Mouse (Mus musculus) stomach, embryonic 16.5 days (tissue): ENCODE results near the gene Hdhd5. TPM values are rescaled to one million over a fixed set of nuclear protein-coding genes. Genes with fewer than 3 reads are reported as not detected.
A peak's percentile ranks its signal among the peaks of the same experiment; 100 is the strongest.

Experiments
- ATAC-seq: fragments of 200-750 bp; cut with Nextera tagmentation; 2 replicates; pipeline ENCODE4 v1.8.0; 2017; ENCODE audit warnings: moderate number of reproducible peaks, moderate TSS enrichment; ENCODE audit not compliant: insufficient read depth, low FRiP score
- H3K27ac ChIP-seq: fragments of 300-500 bp; sonication (generic); 2 replicates; pipeline ENCODE4 v1.5.1; 2014; ENCODE audit warnings: low read length
- H3K27me3 ChIP-seq: fragments of 300-500 bp; sonication (generic); 2 replicates; pipeline ENCODE4 v1.6.1; 2014; ENCODE audit warnings: low read length, control low read depth, mixed read lengths; ENCODE audit not compliant: control insufficient read depth, insufficient read depth
- H3K36me3 ChIP-seq: fragments of 300-500 bp; sonication (generic); 2 replicates; pipeline ENCODE4 v1.6.1; 2014; ENCODE audit warnings: low read length; ENCODE audit not compliant: control insufficient read depth, insufficient read depth
- H3K4me1 ChIP-seq: fragments of 300-500 bp; sonication (generic); 2 replicates; pipeline ENCODE4 v1.6.1; 2014; ENCODE audit warnings: low read length, control low read depth, mixed read lengths; ENCODE audit not compliant: control insufficient read depth, insufficient read depth
- H3K4me2 ChIP-seq: fragments of 300-500 bp; sonication (generic); 2 replicates; pipeline ENCODE4 v1.6.1; 2014; ENCODE audit warnings: low read depth, low read length, mixed read lengths
- H3K4me3 ChIP-seq: fragments of 300-500 bp; sonication (generic); replicated peaks from 2 replicates; pipeline ENCODE4 v1.5.1; 2014; ENCODE audit warnings: mild to moderate bottlenecking, low read length
- H3K9ac ChIP-seq: fragments of 300-500 bp; sonication (generic); 2 replicates; pipeline ENCODE4 v1.6.1; 2014; ENCODE audit warnings: low read length
- H3K9me3 ChIP-seq: fragments of 300-500 bp; sonication (generic); replicated peaks from 2 replicates; pipeline ENCODE4 v1.6.1; 2016; ENCODE audit warnings: low read length, control low read depth; ENCODE audit not compliant: control insufficient read depth
- WGBS: fragments of 180-500 bp; shearing (Covaris S2); extraction: QIAGEN DNeasy Blood & Tissue Kit; methylation state at CpG from one replicate; pipeline ENCODE4 v1.1.7; 2014; 5-methylcytosine and 5-hydroxymethylcytosine counted together
- polyA plus RNA-seq: library from polyadenylated mRNA; unstranded; fragments of >200 nt; fragmentation: Nextera tagmentation; extraction: Ambion mirVana; gene quantifications from 2 replicates; pipeline ENCODE4 v1.2.1, GENCODE M21; 2015

The Hdhd5 gene
- polyA plus RNA-seq, 1 experiment from 2014 or later, result 15.9 TPM

DNA sequence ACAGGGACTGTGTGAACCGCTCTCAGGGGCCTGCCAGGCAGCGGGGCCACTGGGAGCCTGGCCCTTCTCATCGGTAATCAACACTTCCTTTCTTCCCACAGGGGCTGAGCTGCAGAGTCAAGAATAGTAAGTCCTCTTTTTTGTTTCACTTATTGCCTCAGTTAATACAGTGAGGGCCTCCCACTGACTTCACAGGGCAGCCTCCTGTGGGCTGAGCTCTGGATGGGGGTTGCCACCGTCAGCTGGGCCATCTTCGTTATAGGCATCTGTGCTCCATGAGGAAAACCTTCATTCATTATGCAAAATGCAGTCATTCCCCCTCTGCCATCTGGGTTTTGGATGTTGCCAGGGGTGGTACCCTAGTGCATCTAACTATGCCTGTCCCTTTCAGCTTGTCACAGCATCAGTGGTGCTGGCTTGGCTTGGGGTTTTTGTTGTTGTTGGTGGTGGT is 59.1 kb downstream of the Hdhd5 start:
- H3K27me3 ChIP-seq, result no peaks in the 10 kb centered on the region
- WGBS, result 29% methylated on average over 5 of the region's 5 CpGs
- H3K4me2 ChIP-seq, result no peak overlapping the region
- H3K4me1 ChIP-seq, result no peaks in the 10 kb centered on the region
- H3K27ac ChIP-seq, result no peak overlapping the region
- no peak overlapping the region for H3K4me3 ChIP-seq
- ATAC-seq, result no peak
- H3K9ac ChIP-seq, result no peak overlapping the region
- no peaks in the 10 kb centered on the region for H3K36me3 ChIP-seq
- H3K9me3 ChIP-seq, result no peaks in the 10 kb centered on the region

GRCm38 (mm10) chr6:120470666-120471065 is 60.5 kb downstream of the Hdhd5 start:
- H3K4me3 ChIP-seq, result no peak overlapping the region
- no peaks in the 10 kb centered on the region for H3K9me3 ChIP-seq
- WGBS, result 67% methylated on average over 1 of the region's 1 CpGs
- H3K4me2 ChIP-seq, result no peak overlapping the region
- H3K4me1 ChIP-seq, result no peaks in the 10 kb centered on the region
- no peak overlapping the region for H3K27ac ChIP-seq
- no peaks in the 10 kb centered on the region for H3K27me3 ChIP-seq
- H3K36me3 ChIP-seq, result no peaks in the 10 kb centered on the region
- H3K9ac ChIP-seq, result no peak overlapping the region
- no peak for ATAC-seq

DNA sequence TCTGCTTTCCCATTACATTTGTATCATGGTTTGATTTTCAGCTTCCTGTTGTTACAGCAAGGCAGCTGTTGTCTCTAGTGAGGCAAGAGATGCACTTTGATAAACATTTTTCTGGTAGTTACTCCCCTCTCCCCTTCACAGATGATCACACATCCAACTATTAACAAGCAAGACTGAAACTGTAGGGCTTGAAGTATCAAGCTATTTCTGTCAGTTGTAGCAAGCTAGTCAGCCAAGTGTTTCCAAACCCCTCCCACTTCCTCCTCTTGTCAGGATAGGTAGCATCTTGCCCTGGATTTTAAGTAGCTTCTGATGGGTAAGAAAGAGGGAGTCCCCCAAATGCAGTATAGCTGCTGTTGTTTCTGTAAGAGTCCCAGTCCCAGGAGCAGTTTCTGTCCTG is 61.3 kb downstream of the Hdhd5 start:
- ATAC-seq, result no peak
- no peaks in the 10 kb centered on the region for H3K9me3 ChIP-seq

GRCm38 (mm10) chr6:120469268-120469667 is 61.9 kb downstream of the Hdhd5 start:
- Histone ChIP-seq H3K27me3 (0 out of 2 replicates have a peak, but pooled peaks cover 4% of the 10 kb centered on the region), H3K9me3 (no peaks in the 10 kb centered on the region), H3K9ac (no peak overlapping the region), H3K36me3 (no peaks in the 10 kb centered on the region), H3K4me2 (no peak overlapping the region), H3K27ac (no peak overlapping the region), H3K4me1 (no peaks in the 10 kb centered on the region), H3K4me3 (no peak overlapping the region)
- ATAC-seq, result no peak
- WGBS, result 71% methylated on average over 3 of the region's 3 CpGs

More for the DNA sequence above, 61.3 kb downstream of the Hdhd5 start:
- H3K27ac ChIP-seq, result no peak overlapping the region
- H3K27me3 ChIP-seq, result no peaks in the 10 kb centered on the region
- H3K4me3 ChIP-seq, result no peak overlapping the region
- H3K4me2 ChIP-seq, result no peak overlapping the region
- no peaks in the 10 kb centered on the region for H3K4me1 ChIP-seq
- no peaks in the 10 kb centered on the region for H3K36me3 ChIP-seq
- no peak overlapping the region for H3K9ac ChIP-seq

DNA sequence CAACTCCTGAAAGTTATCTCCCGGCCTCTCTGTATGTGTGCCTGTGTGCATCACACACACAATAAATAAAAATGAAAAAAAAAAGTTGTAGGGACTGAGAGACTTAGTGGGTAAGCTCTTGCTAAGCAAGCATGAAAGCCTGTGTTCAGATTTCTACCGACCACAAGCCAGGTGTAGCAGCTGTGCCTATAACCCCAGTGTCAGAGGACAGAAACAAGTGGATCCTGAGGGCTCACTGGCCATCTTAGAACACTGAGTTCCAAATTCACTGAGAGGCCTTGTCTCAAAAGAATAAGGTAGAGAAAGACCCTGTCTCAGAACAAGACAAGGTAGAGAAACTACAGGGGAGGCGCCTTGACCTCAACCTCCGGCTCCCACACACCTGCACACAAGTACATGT is 62.9 kb downstream of the Hdhd5 start:
- H3K36me3 ChIP-seq, result no peaks in the 10 kb centered on the region
- no peak overlapping the region for H3K27ac ChIP-seq

DNA sequence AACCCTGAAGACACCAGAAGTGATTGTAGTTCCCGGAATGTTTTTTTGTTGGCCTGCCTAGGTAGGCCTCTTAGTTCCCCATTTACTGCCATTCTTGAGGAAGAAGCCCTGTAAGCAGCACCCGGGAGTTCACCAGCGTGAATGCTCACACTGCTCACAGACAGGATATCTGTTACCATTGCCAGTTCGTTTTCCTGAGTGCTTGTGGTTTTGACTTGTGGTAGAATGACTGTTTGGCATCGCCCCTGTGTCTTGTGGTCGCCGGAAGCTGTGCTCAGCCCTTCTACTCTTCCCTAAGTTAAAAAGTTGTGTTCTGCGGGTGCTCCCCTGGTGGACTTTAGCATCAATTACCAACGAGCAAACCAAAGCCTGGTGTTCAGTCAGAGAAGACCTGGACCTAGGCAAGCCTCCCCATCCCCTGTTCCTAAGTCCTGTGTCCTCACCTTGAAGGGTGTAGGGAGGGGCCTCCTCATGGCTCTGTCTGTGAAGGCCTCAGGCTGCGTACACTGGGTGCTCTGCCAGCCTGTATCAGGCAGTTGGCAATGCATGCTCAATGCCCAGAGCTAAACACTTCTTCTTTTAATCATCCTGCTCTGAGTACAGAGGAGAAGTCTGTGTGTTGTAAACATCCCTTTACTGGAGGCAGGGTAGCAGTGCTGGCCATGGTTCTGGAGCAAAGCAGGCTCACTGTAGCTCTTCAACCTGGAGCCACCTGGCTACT is 64.3 kb downstream of the Hdhd5 start:
- H3K9ac ChIP-seq, result no peak overlapping the region
- no peak overlapping the region for H3K27ac ChIP-seq
- no peak for ATAC-seq
- H3K27me3 ChIP-seq, result peaks cover 10% of the 10 kb centered on the region; the same call in 1 of the 2 replicates
- H3K4me1 ChIP-seq, result 0 out of 2 replicates have a peak, but pooled peaks cover 7% of the 10 kb centered on the region
- H3K4me3 ChIP-seq, result no peak overlapping the region
- H3K36me3 ChIP-seq, result no peaks in the 10 kb centered on the region
- H3K9me3 ChIP-seq, result no peaks in the 10 kb centered on the region
- 76% methylated on average over 10 of the region's 10 CpGs for WGBS
- H3K4me2 ChIP-seq, result no peak overlapping the region

More for the DNA sequence above, 62.9 kb downstream of the Hdhd5 start:
- Histone ChIP-seq H3K4me3 (no peak overlapping the region), H3K27me3 (0 out of 2 replicates have a peak, but pooled peaks cover 4% of the 10 kb centered on the region), H3K4me2 (no peak overlapping the region), H3K9ac (no peak overlapping the region), H3K9me3 (no peaks in the 10 kb centered on the region), H3K4me1 (0 out of 2 replicates have a peak, but pooled peaks cover 7% of the 10 kb centered on the region)
- no peak for ATAC-seq
- 90% methylated on average over 4 of the region's 4 CpGs for WGBS

- Histone ChIP-seq H3K27ac (no peak overlapping the region), H3K4me2 (no peak overlapping the region), H3K36me3 (no peaks in the 10 kb centered on the region), H3K9me3 (no peaks in the 10 kb centered on the region), H3K4me1 (0 out of 2 replicates have a peak, but pooled peaks cover 7% of the 10 kb centered on the region), H3K4me3 (no peak overlapping the region), H3K27me3 (peaks cover 15% of the 10 kb centered on the region; the same call in 1 of the 2 replicates), H3K9ac (no peak overlapping the region)
- WGBS, result 40% methylated on average over 4 of the region's 4 CpGs
- no peak for ATAC-seq
These were observed 65.7 kb downstream of the Hdhd5 start for GRCm38 (mm10) chr6:120465393-120465792.

GRCm38 (mm10) chr6:120464406-120464939 is 66.6 kb downstream of the Hdhd5 start:
- peak overlapping the region; percentile 70; the same call in 1 of the 2 replicates for H3K4me3 ChIP-seq
- peaks cover 15% of the 10 kb centered on the region; the same call in 1 of the 2 replicates for H3K27me3 ChIP-seq
- no peaks in the 10 kb centered on the region for H3K9me3 ChIP-seq
- no peaks in the 10 kb centered on the region for H3K36me3 ChIP-seq
- H3K9ac ChIP-seq, result no peak overlapping the region
- 0 out of 2 replicates have a peak, but pooled peaks cover 7% of the 10 kb centered on the region for H3K4me1 ChIP-seq
- 40% methylated on average over 9 of the region's 9 CpGs for WGBS
- peak overlapping the region; percentile 57; the same call in 1 of the 2 replicates for H3K4me2 ChIP-seq
- H3K27ac ChIP-seq, result no peak overlapping the region
- ATAC-seq, result no peak

DNA sequence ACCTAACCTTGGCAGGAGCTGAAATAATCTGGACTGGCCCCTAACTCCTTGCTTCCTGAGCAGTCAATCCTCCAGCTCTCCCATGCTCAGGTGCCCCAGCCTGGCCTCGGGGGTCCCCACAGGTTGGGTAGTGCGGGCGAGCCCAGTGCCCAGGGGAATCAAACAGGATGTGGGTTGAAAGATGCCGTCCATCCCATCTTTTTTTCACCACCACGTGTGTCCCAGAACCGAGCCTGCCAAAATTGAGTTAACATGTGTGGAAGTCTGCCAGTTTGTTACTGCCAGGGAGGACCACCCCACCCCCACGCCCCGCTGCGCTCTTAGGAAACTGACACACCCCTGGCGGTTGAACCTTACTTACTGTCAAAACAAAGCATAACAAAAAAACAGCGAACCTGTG is 67.2 kb downstream of the Hdhd5 start:
- Histone ChIP-seq H3K4me2 (peak overlapping the region; percentile 57), H3K9ac (peak overlapping the region; percentile 79), H3K4me1 (0 out of 2 replicates have a peak, but pooled peaks cover 7% of the 10 kb centered on the region), H3K9me3 (no peaks in the 10 kb centered on the region), H3K36me3 (no peaks in the 10 kb centered on the region), H3K27ac (no peak overlapping the region), H3K4me3 (peak overlapping the region; percentile 70), H3K27me3 (peaks cover 15% of the 10 kb centered on the region; the same call in 1 of the 2 replicates)
- peak; percentile 18; the same call in 1 of the 2 replicates for ATAC-seq
- WGBS, result 3% methylated on average over 11 of the region's 11 CpGs
